Comparison of ENCODE assay signal across 11 mouse cellular contexts in genomic region chr9:69457143-69457542, GRCm38 (mm10). TPM values are rescaled to one million over a fixed set of nuclear protein-coding genes. Genes with fewer than 3 reads are reported as not detected.
A peak's percentile ranks its signal among the peaks of the same experiment; 100 is the strongest.
DNase-seq lines count a peak whose midpoint lies in the region; ATAC-seq and TF ChIP-seq lines count a peak whose summit lies in the region.
"Had no signal": no experiment of that assay in that cellular context is flagged by ENCODE, and none has a peak within 500 bp of the region (broad histone marks: within the 10 kb centered on the region; RNA-seq: fewer than 3 reads in every experiment).

No protein-coding gene starts in this region.

- peaks cover 38% of the 10 kb centered on the region for H3K4me1 ChIP-seq in heart, adult 2 months (ENCODE audit: control insufficient read depth, insufficient read depth, low read length)
- peaks cover 65% of the 10 kb centered on the region for H3K4me1 ChIP-seq in liver, embryonic 15.5 days (replicated peaks)
- peaks cover 84% of the 10 kb centered on the region for H3K4me1 ChIP-seq in embryonic facial prominence, embryonic 13.5 days
- H3K4me1 ChIP-seq in limb, embryonic 15.5 days, result peaks cover 77% of the 10 kb centered on the region

- H3K4me2 ChIP-seq in liver, embryonic 15.5 days, result no peak overlapping the region
- H3K4me2 ChIP-seq in embryonic facial prominence, embryonic 13.5 days, result peak overlapping the region; percentile 59
- peak overlapping the region; percentile 62 for H3K4me2 ChIP-seq in limb, embryonic 15.5 days
- H3K4me2 ChIP-seq: hindbrain, embryonic 14.5 days had no signal

- DNase-seq in heart, adult 2 months, result no peak
- no peak for DNase-seq in heart, postnatal 36 days
- DNase-seq in liver, result no peak
- no peak for DNase-seq in adrenal gland, postnatal 25 days
- DNase-seq in spleen, postnatal 10 days (ENCODE audit: low spot score in 2 of 2), result no peak
- DNase-seq: forebrain, postnatal 0 days had no signal

- H3K4me3 ChIP-seq in heart, adult 2 months, result 0 out of 2 replicates have a peak overlapping the region, but pooled peaks have one; percentile 2
- no peak overlapping the region for H3K4me3 ChIP-seq in liver, embryonic 15.5 days (replicated peaks)
- H3K4me3 ChIP-seq in embryonic facial prominence, embryonic 13.5 days, result peak overlapping the region; percentile 83
- peak overlapping the region; percentile 72 for H3K4me3 ChIP-seq in limb, embryonic 15.5 days

- no peaks in the 10 kb centered on the region for H3K27me3 ChIP-seq in heart, adult 2 months (ENCODE audit: control insufficient read depth, insufficient read depth, low read length)
- peaks cover 26% of the 10 kb centered on the region for H3K27me3 ChIP-seq in liver, embryonic 15.5 days
- no peaks in the 10 kb centered on the region for H3K27me3 ChIP-seq in embryonic facial prominence, embryonic 13.5 days
- no peaks in the 10 kb centered on the region for H3K27me3 ChIP-seq in limb, embryonic 15.5 days

- no peak for TF ChIP-seq POLR2A in heart, adult 2 months (IDR thresholded peaks at IDR 0.05; ENCODE audit: insufficient read depth, low read depth, low read length)

- H3K9me3 ChIP-seq in liver, embryonic 15.5 days (replicated peaks), result no peaks in the 10 kb centered on the region
- no peaks in the 10 kb centered on the region for H3K9me3 ChIP-seq in embryonic facial prominence, embryonic 13.5 days
- H3K9me3 ChIP-seq in limb, embryonic 15.5 days, result no peaks in the 10 kb centered on the region

- intact Hi-C loops in heart, adult 2 months (cut with DNase I), result loop anchor here (2.0 kb wide), 1 partner anchor 16 kb away; no protein-coding TSS in a partner anchor
- intact Hi-C loops in heart, postnatal 36 days (cut with DNase I), result loop anchor here (2.0 kb wide), 1 partner anchor 16 kb away; no protein-coding TSS in a partner anchor

- peak overlapping the region; percentile 76 for H3K27ac ChIP-seq in heart, adult 2 months
- H3K27ac ChIP-seq in liver, embryonic 15.5 days (replicated peaks), result peak overlapping the region; percentile 56
- peak overlapping the region; percentile 99 for H3K27ac ChIP-seq in embryonic facial prominence, embryonic 13.5 days
- H3K27ac ChIP-seq in limb, embryonic 15.5 days, result peak overlapping the region; percentile 99
- H3K27ac ChIP-seq: hindbrain, embryonic 14.5 days; liver, embryonic 14.5 days had no signal

- peaks cover 7% of the 10 kb centered on the region; the same call in 1 of the 2 replicates for H3K79me2 ChIP-seq in heart, adult 2 months (replicated peaks; ENCODE audit: control insufficient read depth, insufficient read depth, low read length)

- H3K36me3 ChIP-seq in heart, adult 2 months (ENCODE audit: control insufficient read depth, insufficient read depth, low read length), result peaks cover 14% of the 10 kb centered on the region
- no peaks in the 10 kb centered on the region for H3K36me3 ChIP-seq in liver, embryonic 15.5 days (replicated peaks)
- peaks cover 27% of the 10 kb centered on the region for H3K36me3 ChIP-seq in embryonic facial prominence, embryonic 13.5 days
- peaks cover 16% of the 10 kb centered on the region; the same call in 1 of the 2 replicates for H3K36me3 ChIP-seq in limb, embryonic 15.5 days

- H3K9ac ChIP-seq in heart, adult 2 months (ENCODE audit: low read depth, low read length), result no peak overlapping the region
- no peak overlapping the region for H3K9ac ChIP-seq in liver, embryonic 15.5 days
- H3K9ac ChIP-seq in embryonic facial prominence, embryonic 13.5 days, result peak overlapping the region; percentile 56; the same call in 1 of the 2 replicates
- H3K9ac ChIP-seq in limb, embryonic 15.5 days, result no peak overlapping the region
- H3K9ac ChIP-seq: forebrain, postnatal 0 days; hindbrain, embryonic 14.5 days; liver, embryonic 14.5 days had no signal

- no peak for TF ChIP-seq CTCF in heart, adult 2 months (IDR thresholded peaks at IDR 0.05)

- no peak for TF ChIP-seq EP300 in heart, adult 2 months (IDR thresholded peaks at IDR 0.05; ENCODE audit: insufficient read depth, low read depth, low read length)

- WGBS in heart, adult 2 months, result 68% methylated on average over 3 of the region's 3 CpGs
- WGBS in liver, embryonic 15.5 days (ENCODE audit: insufficient replicate concordance), result 73% methylated on average over 3 of the region's 3 CpGs
- 96% methylated on average over 3 of the region's 3 CpGs for WGBS in embryonic facial prominence, embryonic 13.5 days
- 83% methylated on average over 3 of the region's 3 CpGs for WGBS in limb, embryonic 15.5 days

- no peak for ATAC-seq in liver, embryonic 15.5 days (ENCODE audit: insufficient read depth)
- ATAC-seq in embryonic facial prominence, embryonic 13.5 days (ENCODE audit: insufficient number of reproducible peaks, insufficient read depth, low FRiP score, low TSS enrichment, low read depth), result no peak
- no peak for ATAC-seq in limb, embryonic 15.5 days (ENCODE audit: insufficient number of reproducible peaks, low FRiP score, low TSS enrichment, low read depth)
- ATAC-seq: forebrain, postnatal 0 days had no signal

RNA-seq across cellular contexts. Expression of gene Anxa2, which starts 3.7 kb away (rescaled TPM):
- total RNA-seq in heart, adult 2 months (2021), result 10 to 100 TPM; 59.7 to 72.5 TPM
- polyA plus RNA-seq in heart, adult 2 months (2012; rRNA removed), result 97.4 and 123 TPM in 2 replicates
- 10 to 100 TPM; 74.2 to 98.2 TPM for total RNA-seq in heart, postnatal 36 days (2021)
- polyA plus RNA-seq in liver, embryonic 15.5 days (2015; fragmentation: Nextera tagmentation; extraction: Ambion mirVana), result 143 and 178 TPM in 2 replicates
- 1,084 and 1,195 TPM in 2 replicates for polyA plus RNA-seq in embryonic facial prominence, embryonic 13.5 days (2015; fragmentation: Nextera tagmentation; extraction: Ambion mirVana)
- polyA plus RNA-seq in limb, embryonic 15.5 days (2015; fragmentation: Nextera tagmentation; extraction: Ambion mirVana), result 1,913 and 2,040 TPM in 2 replicates
- 390 and 445 TPM in 2 replicates for total RNA-seq in adrenal gland, postnatal 25 days (2021)

RNA-seq across cellular contexts. Expression of gene Ice2, which starts 59.4 kb away (rescaled TPM):
- total RNA-seq in heart, adult 2 months (2021), result 1 to 10 TPM; 4.9 to 9.1 TPM
- polyA plus RNA-seq in heart, adult 2 months (2012; rRNA removed), result 1.9 and 3.9 TPM in 2 replicates
- 1 to 10 TPM; 5.9 to 6.5 TPM for total RNA-seq in heart, postnatal 36 days (2021)
- polyA plus RNA-seq in liver, embryonic 15.5 days (2015; fragmentation: Nextera tagmentation; extraction: Ambion mirVana), result 5.7 and 6.6 TPM in 2 replicates
- polyA plus RNA-seq in embryonic facial prominence, embryonic 13.5 days (2015; fragmentation: Nextera tagmentation; extraction: Ambion mirVana), result 20.2 and 22.4 TPM in 2 replicates
- 13.0 and 14.5 TPM in 2 replicates for polyA plus RNA-seq in limb, embryonic 15.5 days (2015; fragmentation: Nextera tagmentation; extraction: Ambion mirVana)
- 16.9 and 19.8 TPM in 2 replicates for total RNA-seq in adrenal gland, postnatal 25 days (2021)
